ENCODE assay signal across 8 mouse cellular contexts in the genomic region with DNA sequence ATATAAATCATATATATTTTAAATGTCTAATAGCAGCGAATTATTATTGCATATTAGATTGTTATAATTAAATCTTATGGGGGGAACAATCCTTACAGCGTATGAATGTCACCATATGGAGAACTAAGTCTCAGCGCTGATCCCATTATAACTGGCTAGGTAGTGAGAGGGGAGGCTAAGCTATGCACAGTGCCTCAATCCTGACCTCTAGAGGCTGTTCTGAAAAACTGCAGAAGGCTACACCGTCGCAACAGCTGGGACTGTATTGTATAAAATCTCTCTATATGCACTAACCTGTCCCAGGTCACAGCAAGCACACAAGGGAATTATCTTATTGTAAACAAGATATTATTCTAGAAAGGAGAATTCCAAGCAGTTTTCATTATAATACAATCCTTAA.
DNase-seq lines count a peak whose midpoint lies in the region; ATAC-seq and TF ChIP-seq lines count a peak whose summit lies in the region.

No protein-coding gene starts in this region.

- no peak overlapping the region for H3K4me3 ChIP-seq in testis, adult 2 months (ENCODE audit: control insufficient read depth, low read depth, low read length)
- no peak overlapping the region for H3K4me3 ChIP-seq in lung, postnatal 0 days (ENCODE audit: low read depth, low read length)

- DNase-seq in testis, postnatal 10 days (ENCODE audit: low spot score), result no peak
- DNase-seq in cerebellum, postnatal 25 days, result peak; percentile 54 to 66
- DNase-seq in heart, postnatal 14 days, result peak; percentile 7 to 20
- peak; percentile 32 for DNase-seq in large intestine, adult 2 months (ENCODE audit: low read depth, low spot score)
- DNase-seq in lung, postnatal 0 days (ENCODE audit: low spot score), result peak; percentile 65
- peak; percentile 46 for DNase-seq in right cerebral cortex, adult 18-20 months
- DNase-seq in spleen, postnatal 4 days (ENCODE audit: low spot score in 2 of 2), result no peak

- TF ChIP-seq CTCF in testis, adult 2 months (IDR thresholded peaks at IDR 0.05; ENCODE audit: control insufficient read depth, insufficient read depth, insufficient replicate concordance, low read depth, low read length), result peak; percentile 40; the same call in 1 of the 2 replicates
- peak; percentile 83 for TF ChIP-seq CTCF in lung, postnatal 0 days (IDR thresholded peaks at IDR 0.05)

- TF ChIP-seq POLR2A in testis, adult 2 months (IDR thresholded peaks at IDR 0.05; ENCODE audit: control insufficient read depth, low read depth, low read length), result no peak

- no peak overlapping the region for H3K4me2 ChIP-seq in lung, postnatal 0 days (replicated peaks; ENCODE audit: low read depth, low read length)

- intact Hi-C loops in heart, postnatal 14 days (cut with DNase I), result no loop called here

- H3K9ac ChIP-seq in lung, postnatal 0 days (replicated peaks; ENCODE audit: low read depth), result no peak overlapping the region

- peak; percentile 69; the same call in 1 of the 2 replicates for ATAC-seq in lung, postnatal 0 days

- WGBS in large intestine, adult 2 months, result 10% methylated on average over 5 of the region's 5 CpGs
- WGBS in lung, postnatal 0 days, result 11% methylated on average over 5 of the region's 5 CpGs

- no peak overlapping the region for H3K27ac ChIP-seq in testis, adult 2 months (ENCODE audit: control insufficient read depth, insufficient read depth, low read depth, low read length)
- no peak overlapping the region for H3K27ac ChIP-seq in lung, postnatal 0 days (ENCODE audit: low read length)

- H3K9me3 ChIP-seq in lung, postnatal 0 days (ENCODE audit: low read length), result no peaks in the 10 kb centered on the region

- H3K4me1 ChIP-seq in testis, adult 2 months (ENCODE audit: control insufficient read depth, insufficient read depth, low read length), result no peaks in the 10 kb centered on the region
- H3K4me1 ChIP-seq in lung, postnatal 0 days (ENCODE audit: insufficient read depth, low read depth, low read length), result no peaks in the 10 kb centered on the region

- H3K36me3 ChIP-seq in testis, adult 2 months (ENCODE audit: control insufficient read depth, insufficient read depth, low read length), result no peaks in the 10 kb centered on the region
- H3K36me3 ChIP-seq in lung, postnatal 0 days (ENCODE audit: insufficient read depth, low read length), result no peaks in the 10 kb centered on the region

- no peak for TF ChIP-seq EP300 in lung, postnatal 0 days (IDR thresholded peaks at IDR 0.05)

- no peaks in the 10 kb centered on the region for H3K27me3 ChIP-seq in testis, adult 2 months (ENCODE audit: control insufficient read depth, insufficient read depth, low read length)
- no peaks in the 10 kb centered on the region for H3K27me3 ChIP-seq in lung, postnatal 0 days (replicated peaks; ENCODE audit: insufficient read depth, low read length)

Comparison
In these comparisons a context has a peak if more than half of its experiments do, and no peak if none do; other contexts are left out.
1. DNase-seq: peak in cerebellum, postnatal 25 days (2 of 2), heart, postnatal 14 days (2 of 2), large intestine, adult 2 months (single experiment), lung, postnatal 0 days (single experiment) and right cerebral cortex, adult 18-20 months (single experiment); none in testis, postnatal 10 days (single experiment) and spleen, postnatal 4 days (0 of 2).